Mouse (Mus musculus): ENCODE measurements around the gene Ruvbl1.

Ruvbl1 gene

GRCm38 (mm10) chr6:88465181-88465920 lies at the start of gene Ruvbl1:
Ruvbl1 (plus strand) TSS chr6:88465409.
- Histone ChIP-seq H3K27me3 (ENCODE audit: control insufficient read depth, insufficient read depth, low read length, poor library complexity, severe bottlenecking) (no peaks in the 10 kb centered on the region), H3K36me3 (ENCODE audit: control insufficient read depth, insufficient read depth, low read length, poor library complexity, severe bottlenecking) (no peaks in the 10 kb centered on the region; the same call in 1 of the 2 replicates)
- DNase-seq (ENCODE audit: low read depth, low spot score) = peak; percentile 95

GRCm38 (mm10) chr6:88416130-88416758 lies 49.0 kb upstream of the Ruvbl1 start:
- Histone ChIP-seq H3K27me3 (ENCODE audit: control insufficient read depth, insufficient read depth, low read length, poor library complexity, severe bottlenecking) (no peaks in the 10 kb centered on the region), H3K36me3 (ENCODE audit: control insufficient read depth, insufficient read depth, low read length, poor library complexity, severe bottlenecking) (no peaks in the 10 kb centered on the region)
- DNase-seq (ENCODE audit: low read depth, low spot score) = no peak

DNA sequence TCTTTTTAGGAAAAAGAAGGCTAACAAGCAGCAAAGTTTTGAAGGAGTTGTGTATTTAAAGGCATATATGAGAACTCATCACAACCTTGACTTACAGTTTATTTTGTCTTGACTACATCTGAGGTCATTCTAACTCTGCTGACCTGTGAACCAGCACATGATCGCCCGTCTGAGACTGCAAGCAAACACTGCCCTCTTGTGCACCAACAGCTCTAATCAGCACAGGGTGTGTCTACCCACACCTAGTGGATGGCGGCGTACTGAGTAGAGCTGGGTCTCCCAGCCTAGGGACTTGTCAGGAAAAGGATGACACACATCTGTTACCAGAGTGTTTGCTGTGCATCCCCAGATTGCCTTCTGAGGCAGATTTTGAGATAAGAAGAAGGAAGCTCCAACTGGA lies 34.0 kb upstream of the Ruvbl1 start:
- peak; percentile 16 for DNase-seq (ENCODE audit: low read depth, low spot score)
- H3K27me3 ChIP-seq (ENCODE audit: control insufficient read depth, insufficient read depth, low read length, poor library complexity, severe bottlenecking) = no peaks in the 10 kb centered on the region
- H3K36me3 ChIP-seq (ENCODE audit: control insufficient read depth, insufficient read depth, low read length, poor library complexity, severe bottlenecking) = no peaks in the 10 kb centered on the region

DNA sequence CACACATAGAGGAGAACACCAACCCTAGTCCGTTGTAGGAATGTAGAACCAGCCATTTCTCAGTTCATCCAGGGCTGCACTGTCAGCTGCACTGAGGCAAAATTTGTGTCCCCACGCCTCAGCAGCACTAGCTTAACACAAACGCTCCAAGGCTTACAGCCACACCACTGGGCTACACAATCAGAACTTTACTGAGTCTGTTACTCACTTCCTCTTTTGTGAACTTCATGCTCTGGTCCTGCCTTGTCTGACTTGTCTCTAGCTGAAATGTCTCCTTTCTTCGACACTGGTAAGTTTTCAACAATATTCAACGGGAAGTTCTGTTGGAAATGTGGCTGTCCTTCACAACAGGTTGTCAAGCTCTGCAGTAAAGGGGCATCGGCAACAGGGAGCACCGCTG lies 29.6 kb upstream of the Ruvbl1 start:
- peak; percentile 49 for DNase-seq (ENCODE audit: low read depth, low spot score)
- Histone ChIP-seq H3K27me3 (ENCODE audit: control insufficient read depth, insufficient read depth, low read length, poor library complexity, severe bottlenecking) (no peaks in the 10 kb centered on the region), H3K36me3 (ENCODE audit: control insufficient read depth, insufficient read depth, low read length, poor library complexity, severe bottlenecking) (no peaks in the 10 kb centered on the region)

DNA sequence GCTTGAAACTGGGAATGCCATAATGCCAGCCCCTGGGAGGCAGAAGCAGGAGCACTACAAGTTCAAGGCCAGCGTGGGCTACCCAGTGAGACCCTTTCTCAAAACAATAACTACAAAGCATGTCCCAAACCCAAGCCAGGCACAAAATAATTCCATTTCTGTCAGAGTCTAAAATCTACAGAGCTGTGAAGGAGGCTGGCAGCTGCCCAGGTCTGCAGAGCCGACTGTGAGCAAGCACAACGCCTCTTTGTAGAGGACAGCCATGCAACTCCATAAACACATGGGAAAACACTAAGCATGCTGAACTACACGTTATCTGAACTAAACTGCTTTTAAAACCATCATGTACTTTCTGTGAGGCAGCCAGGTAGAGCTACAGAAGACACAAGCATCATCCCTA lies 26.2 kb upstream of the Ruvbl1 start:
- no peak for DNase-seq (ENCODE audit: low read depth, low spot score)

GRCm38 (mm10) chr6:88442551-88442950 lies 22.7 kb upstream of the Ruvbl1 start:
- H3K36me3 ChIP-seq (ENCODE audit: control insufficient read depth, insufficient read depth, low read length, poor library complexity, severe bottlenecking) = no peaks in the 10 kb centered on the region
- H3K27me3 ChIP-seq (ENCODE audit: control insufficient read depth, insufficient read depth, low read length, poor library complexity, severe bottlenecking) = no peaks in the 10 kb centered on the region
- no peak for DNase-seq (ENCODE audit: low read depth, low spot score)

More for the DNA sequence above, 26.2 kb upstream of the Ruvbl1 start:
- H3K36me3 ChIP-seq (ENCODE audit: control insufficient read depth, insufficient read depth, low read length, poor library complexity, severe bottlenecking) = no peaks in the 10 kb centered on the region
- no peaks in the 10 kb centered on the region for H3K27me3 ChIP-seq (ENCODE audit: control insufficient read depth, insufficient read depth, low read length, poor library complexity, severe bottlenecking)

- no peak for DNase-seq (ENCODE audit: low read depth, low spot score)
- H3K27me3 ChIP-seq (ENCODE audit: control insufficient read depth, insufficient read depth, low read length, poor library complexity, severe bottlenecking) = no peaks in the 10 kb centered on the region
Observed at GRCm38 (mm10) chr6:88443446-88443845, 21.8 kb upstream of the Ruvbl1 start.

GRCm38 (mm10) chr6:88444076-88444750 lies 21.0 kb upstream of the Ruvbl1 start:
- Histone ChIP-seq H3K36me3 (ENCODE audit: control insufficient read depth, insufficient read depth, low read length, poor library complexity, severe bottlenecking) (no peaks in the 10 kb centered on the region), H3K27me3 (ENCODE audit: control insufficient read depth, insufficient read depth, low read length, poor library complexity, severe bottlenecking) (no peaks in the 10 kb centered on the region)
- DNase-seq (ENCODE audit: low read depth, low spot score) = no peak

More at GRCm38 (mm10) chr6:88443446-88443845, 21.8 kb upstream of the Ruvbl1 start:
- no peaks in the 10 kb centered on the region for H3K36me3 ChIP-seq (ENCODE audit: control insufficient read depth, insufficient read depth, low read length, poor library complexity, severe bottlenecking)

DNA sequence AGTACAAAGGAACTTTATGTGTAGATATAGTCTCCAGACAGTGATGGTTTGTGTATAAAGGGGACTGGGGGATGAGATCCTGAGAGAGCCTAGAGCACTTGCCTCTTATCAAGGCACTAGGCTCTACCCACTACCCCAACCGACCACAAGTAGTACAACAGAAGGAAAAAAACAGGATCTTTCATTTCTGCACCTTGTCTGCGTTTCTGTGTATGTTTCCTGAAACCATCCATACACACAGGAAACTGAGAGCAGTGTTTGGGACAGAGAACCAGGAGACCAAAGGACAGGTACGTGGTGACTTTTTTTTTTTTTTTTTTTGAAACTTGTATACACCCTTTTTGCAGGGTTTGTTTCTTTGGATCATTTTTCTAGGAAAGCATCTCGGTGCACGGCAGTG lies 19.5 kb upstream of the Ruvbl1 start:
- Histone ChIP-seq H3K36me3 (ENCODE audit: control insufficient read depth, insufficient read depth, low read length, poor library complexity, severe bottlenecking) (no peaks in the 10 kb centered on the region), H3K27me3 (ENCODE audit: control insufficient read depth, insufficient read depth, low read length, poor library complexity, severe bottlenecking) (no peaks in the 10 kb centered on the region)
- peak; percentile 13 for DNase-seq (ENCODE audit: low read depth, low spot score)

- no peaks in the 10 kb centered on the region for H3K36me3 ChIP-seq (ENCODE audit: control insufficient read depth, insufficient read depth, low read length, poor library complexity, severe bottlenecking)
- peak; percentile 85 for DNase-seq (ENCODE audit: low read depth, low spot score)
- H3K27me3 ChIP-seq (ENCODE audit: control insufficient read depth, insufficient read depth, low read length, poor library complexity, severe bottlenecking) = no peaks in the 10 kb centered on the region
Observed at GRCm38 (mm10) chr6:88446063-88447002, 18.9 kb upstream of the Ruvbl1 start, which contains the start of gene Eefsec. Eefsec (minus strand) TSS chr6:88446539.

DNA sequence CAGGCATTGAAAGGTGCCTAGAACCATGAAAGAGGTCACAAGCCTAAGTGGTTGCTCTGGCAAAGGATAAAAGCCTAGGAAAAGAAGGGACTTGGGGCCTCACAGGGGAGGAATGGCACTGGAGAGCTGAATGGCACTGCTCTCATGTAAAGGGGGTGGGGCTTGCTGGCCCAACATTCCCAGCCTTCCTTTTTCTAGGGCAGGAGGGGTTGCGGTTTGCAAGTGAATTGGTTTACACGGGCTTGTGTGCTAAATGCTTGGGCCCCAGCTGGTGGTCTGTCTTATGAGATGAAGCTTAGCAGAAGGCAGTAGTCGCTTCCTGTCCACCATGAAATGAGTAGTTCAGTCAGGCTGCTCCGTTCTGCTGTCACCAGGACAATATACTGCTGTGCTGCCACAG lies 17.8 kb upstream of the Ruvbl1 start:
- no peak for DNase-seq (ENCODE audit: low read depth, low spot score)
- Histone ChIP-seq H3K36me3 (ENCODE audit: control insufficient read depth, insufficient read depth, low read length, poor library complexity, severe bottlenecking) (no peaks in the 10 kb centered on the region), H3K27me3 (ENCODE audit: control insufficient read depth, insufficient read depth, low read length, poor library complexity, severe bottlenecking) (no peaks in the 10 kb centered on the region)

GRCm38 (mm10) chr6:88454545-88454944 lies 10.7 kb upstream of the Ruvbl1 start:
- DNase-seq (ENCODE audit: low read depth, low spot score) = no peak
- Histone ChIP-seq H3K27me3 (ENCODE audit: control insufficient read depth, insufficient read depth, low read length, poor library complexity, severe bottlenecking) (no peaks in the 10 kb centered on the region; the same call in 1 of the 2 replicates), H3K36me3 (ENCODE audit: control insufficient read depth, insufficient read depth, low read length, poor library complexity, severe bottlenecking) (no peaks in the 10 kb centered on the region)

DNA sequence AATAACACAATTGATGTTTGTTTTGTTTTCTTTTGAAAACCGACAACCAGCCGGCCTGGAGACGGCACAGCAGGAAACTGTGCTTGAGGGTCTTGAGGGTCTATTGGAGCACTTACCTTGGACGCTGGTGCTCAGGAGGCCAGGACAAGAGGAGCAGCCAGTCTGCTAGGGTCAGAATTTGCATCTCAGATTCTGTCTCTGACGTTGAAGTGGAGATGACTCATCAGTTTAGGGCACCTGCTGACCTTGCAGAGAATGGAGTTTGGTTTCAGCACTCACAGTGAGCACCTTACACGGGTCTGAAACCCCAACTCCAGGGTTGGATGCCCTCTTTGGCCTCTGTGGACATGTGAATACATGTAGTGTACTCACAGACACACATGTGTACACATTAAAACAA lies 4.7 kb downstream of the Ruvbl1 start:
- no peak for DNase-seq (ENCODE audit: low read depth, low spot score)
- Histone ChIP-seq H3K27me3 (ENCODE audit: control insufficient read depth, insufficient read depth, low read length, poor library complexity, severe bottlenecking) (no peaks in the 10 kb centered on the region), H3K36me3 (ENCODE audit: control insufficient read depth, insufficient read depth, low read length, poor library complexity, severe bottlenecking) (peaks cover 9% of the 10 kb centered on the region)

DNA sequence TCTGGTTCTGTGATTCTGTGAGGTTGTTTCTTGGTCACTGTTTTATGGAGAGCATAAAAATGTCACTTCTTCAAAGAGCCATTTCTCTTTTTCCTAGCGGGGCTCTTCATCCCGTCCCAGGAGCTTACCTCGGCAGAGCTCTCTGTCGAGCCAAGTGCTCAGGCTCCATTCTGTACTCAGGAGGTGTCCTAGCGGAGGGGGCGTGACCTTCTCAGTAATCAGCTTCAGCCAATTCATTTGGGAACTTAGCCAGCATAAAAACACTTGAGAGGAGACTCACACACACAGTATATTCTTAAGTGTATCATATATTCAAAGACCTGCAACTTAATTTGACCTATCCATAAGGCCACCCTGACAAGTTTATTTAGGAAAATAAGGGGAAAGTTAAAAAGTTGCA lies 15.2 kb downstream of the Ruvbl1 start:
- DNase-seq (ENCODE audit: low read depth, low spot score) = no peak
- no peaks in the 10 kb centered on the region for H3K27me3 ChIP-seq (ENCODE audit: control insufficient read depth, insufficient read depth, low read length, poor library complexity, severe bottlenecking)
- peaks cover 4% of the 10 kb centered on the region for H3K36me3 ChIP-seq (ENCODE audit: control insufficient read depth, insufficient read depth, low read length, poor library complexity, severe bottlenecking)

Measured in splenic B cell, adult 2 months (primary cell).